Mouse (Mus musculus) hindbrain, embryonic 16.5 days (tissue): ENCODE data around the gene Stau1. TPM values are rescaled to one million over a fixed set of nuclear protein-coding genes. Genes with fewer than 3 reads are reported as not detected.

Experiments
- ATAC-seq: fragments of 200-750 bp; cut with Nextera tagmentation; 2 replicates; pipeline ENCODE4 v1.8.0; 2017; ENCODE audit warnings: moderate TSS enrichment, moderate library complexity
- H3K27ac ChIP-seq: fragments of 300-500 bp; sonication (generic); 2 replicates; pipeline ENCODE4 v1.5.1; 2014; ENCODE audit warnings: low read depth, mild to moderate bottlenecking, control low read depth, low read length, moderate library complexity
- H3K27me3 ChIP-seq: fragments of 300-500 bp; sonication (generic); replicated peaks from 2 replicates; pipeline ENCODE4 v1.6.1; 2014; ENCODE audit warnings: low read length; ENCODE audit not compliant: control insufficient read depth, insufficient read depth
- H3K36me3 ChIP-seq: fragments of 300-500 bp; sonication (generic); 2 replicates; pipeline ENCODE4 v1.6.1; 2014; ENCODE audit warnings: mild to moderate bottlenecking, low read length, moderate library complexity, mixed read lengths; ENCODE audit not compliant: control insufficient read depth, insufficient read depth
- H3K4me1 ChIP-seq: fragments of 300-500 bp; sonication (generic); 2 replicates; pipeline ENCODE4 v1.6.1; 2014; ENCODE audit warnings: low read depth, low read length; ENCODE audit not compliant: control insufficient read depth, insufficient read depth
- H3K4me2 ChIP-seq: fragments of 300-500 bp; sonication (generic); 2 replicates; pipeline ENCODE4 v1.6.1; 2014; ENCODE audit warnings: mild to moderate bottlenecking, low read length, control low read depth, moderate library complexity
- H3K4me3 ChIP-seq: fragments of 300-500 bp; sonication (generic); 2 replicates; pipeline ENCODE4 v1.5.1; 2014; ENCODE audit warnings: mild to moderate bottlenecking, low read length, control low read depth, moderate library complexity
- H3K9ac ChIP-seq: fragments of 300-500 bp; sonication (generic); 2 replicates; pipeline ENCODE4 v1.6.1; 2014; ENCODE audit warnings: low read depth, mild to moderate bottlenecking, control low read depth, low read length, moderate library complexity
- H3K9me3 ChIP-seq: fragments of 300-500 bp; sonication (generic); 2 replicates; pipeline ENCODE4 v1.6.1; 2014; ENCODE audit warnings: mild to moderate bottlenecking, low read length, moderate library complexity; ENCODE audit not compliant: control insufficient read depth
- WGBS: fragments of 180-500 bp; shearing (Covaris S2); extraction: QIAGEN DNeasy Blood & Tissue Kit; methylation state at CpG from one replicate; pipeline ENCODE4 v1.1.7; 2014; 5-methylcytosine and 5-hydroxymethylcytosine counted together
- polyA plus RNA-seq: library from polyadenylated mRNA; unstranded; fragments of >200 nt; fragmentation: Nextera tagmentation; extraction: Ambion mirVana; gene quantifications from 2 replicates; pipeline ENCODE4 v1.2.1, GENCODE M21; 2015

Gene Stau1
- polyA plus RNA-seq: 104 and 113 TPM in 2 replicates

GRCm38 (mm10) chr2:166995796-166996532 is at the start of gene Stau1:
Gene Stau1, minus strand, starts transcription at chr2:166996299.
- Histone ChIP-seq H3K27ac (peak within 1 kb of the TSS; percentile 97), H3K9ac (peak within 1 kb of the TSS; percentile 96), H3K4me3 (peak within 1 kb of the TSS; percentile 93), H3K4me2 (peak within 1 kb of the TSS; percentile 58), H3K9me3 (no peaks in the 10 kb centered on the region), H3K4me1 (peaks cover 20% of the 10 kb centered on the region), H3K36me3 (no peaks in the 10 kb centered on the region), H3K27me3 (no peaks in the 10 kb centered on the region)
- peak; percentile 99 for ATAC-seq
- WGBS: under 1% methylated on average over 65 of the region's 88 CpGs

- 94% methylated on average over 12 of the region's 12 CpGs for WGBS
- Histone ChIP-seq H3K36me3 (peaks cover 75% of the 10 kb centered on the region), H3K4me3 (no peak overlapping the region), H3K27me3 (no peaks in the 10 kb centered on the region), H3K4me1 (no peaks in the 10 kb centered on the region), H3K9me3 (no peaks in the 10 kb centered on the region), H3K9ac (no peak overlapping the region), H3K27ac (no peak overlapping the region), H3K4me2 (no peak overlapping the region)
- ATAC-seq: no peak
These were observed 47.5 kb upstream of the Stau1 start for GRCm38 (mm10) chr2:167043400-167044121.

GRCm38 (mm10) chr2:167039386-167039785 is 43.3 kb upstream of the Stau1 start:
- Histone ChIP-seq H3K4me3 (no peak overlapping the region), H3K9me3 (no peaks in the 10 kb centered on the region), H3K36me3 (peaks cover 78% of the 10 kb centered on the region), H3K4me2 (no peak overlapping the region), H3K27me3 (no peaks in the 10 kb centered on the region), H3K9ac (no peak overlapping the region), H3K27ac (no peak overlapping the region), H3K4me1 (no peaks in the 10 kb centered on the region)
- ATAC-seq: no peak
- 77% methylated on average over 8 of the region's 8 CpGs for WGBS

GRCm38 (mm10) chr2:167038716-167039115 is 42.6 kb upstream of the Stau1 start:
- Histone ChIP-seq H3K4me1 (no peaks in the 10 kb centered on the region), H3K4me3 (no peak overlapping the region), H3K4me2 (no peak overlapping the region), H3K27ac (no peak overlapping the region), H3K36me3 (peaks cover 83% of the 10 kb centered on the region), H3K27me3 (no peaks in the 10 kb centered on the region), H3K9ac (no peak overlapping the region), H3K9me3 (no peaks in the 10 kb centered on the region)
- WGBS: 90% methylated on average over 7 of the region's 7 CpGs
- ATAC-seq: no peak

DNA sequence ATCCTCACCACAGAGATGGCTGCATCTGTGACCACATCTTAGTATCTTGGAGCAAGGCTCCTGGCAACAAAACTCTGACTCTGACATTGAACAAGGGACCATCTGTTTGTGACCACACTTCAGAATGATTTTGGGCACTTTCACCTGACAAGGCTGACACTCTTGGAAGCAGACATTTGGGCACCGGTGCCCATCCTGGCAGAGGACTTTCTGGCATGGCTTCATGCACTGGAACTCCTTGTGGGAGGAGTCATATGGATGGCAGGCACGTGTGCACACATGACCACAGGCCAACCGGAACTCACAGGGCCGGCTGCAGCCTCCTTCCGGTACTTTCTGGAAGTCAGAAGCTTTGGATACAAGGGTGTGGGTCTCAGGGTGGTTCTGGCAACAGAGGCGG is 42.2 kb upstream of the Stau1 start:
- no peaks in the 10 kb centered on the region for H3K4me1 ChIP-seq
- H3K9ac ChIP-seq: no peak overlapping the region
- H3K27me3 ChIP-seq: no peaks in the 10 kb centered on the region
- no peak overlapping the region for H3K4me3 ChIP-seq
- no peak overlapping the region for H3K4me2 ChIP-seq
- H3K9me3 ChIP-seq: no peaks in the 10 kb centered on the region
- ATAC-seq: no peak
- H3K36me3 ChIP-seq: peaks cover 83% of the 10 kb centered on the region
- H3K27ac ChIP-seq: no peak overlapping the region
- 96% methylated on average over 6 of the region's 6 CpGs for WGBS

- WGBS: 89% methylated on average over 12 of the region's 12 CpGs
- Histone ChIP-seq H3K4me1 (no peaks in the 10 kb centered on the region), H3K27ac (no peak overlapping the region), H3K9ac (no peak overlapping the region), H3K27me3 (no peaks in the 10 kb centered on the region), H3K4me3 (no peak overlapping the region), H3K36me3 (peaks cover 79% of the 10 kb centered on the region), H3K4me2 (no peak overlapping the region), H3K9me3 (no peaks in the 10 kb centered on the region)
- ATAC-seq: no peak
These were observed 41.6 kb upstream of the Stau1 start for GRCm38 (mm10) chr2:167037710-167038109.

DNA sequence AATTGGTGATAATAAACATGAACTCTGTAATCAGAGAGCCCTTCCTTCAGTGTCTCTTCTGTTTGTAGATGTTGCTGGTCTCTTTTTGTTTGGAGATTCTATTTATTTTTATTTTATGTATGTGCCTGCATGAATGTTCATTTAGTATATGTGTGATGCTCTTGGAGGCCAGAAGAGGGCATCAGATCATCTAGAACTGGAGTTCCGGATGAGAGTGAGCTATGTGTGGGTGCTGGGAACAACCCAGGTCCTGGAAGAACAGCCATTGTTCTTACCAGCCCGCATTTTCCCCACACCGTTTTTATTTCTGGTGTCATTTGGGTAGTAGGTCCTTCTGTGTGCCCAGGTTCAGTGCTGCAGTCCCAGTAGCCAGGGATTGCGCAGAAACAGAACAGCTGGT is 34.4 kb upstream of the Stau1 start:
- Histone ChIP-seq H3K27me3 (no peaks in the 10 kb centered on the region), H3K27ac (no peak overlapping the region), H3K4me2 (no peak overlapping the region), H3K9me3 (no peaks in the 10 kb centered on the region), H3K4me3 (no peak overlapping the region), H3K4me1 (no peaks in the 10 kb centered on the region), H3K36me3 (peaks cover 69% of the 10 kb centered on the region), H3K9ac (no peak overlapping the region)
- 91% methylated on average over 4 of the region's 4 CpGs for WGBS
- no peak for ATAC-seq

DNA sequence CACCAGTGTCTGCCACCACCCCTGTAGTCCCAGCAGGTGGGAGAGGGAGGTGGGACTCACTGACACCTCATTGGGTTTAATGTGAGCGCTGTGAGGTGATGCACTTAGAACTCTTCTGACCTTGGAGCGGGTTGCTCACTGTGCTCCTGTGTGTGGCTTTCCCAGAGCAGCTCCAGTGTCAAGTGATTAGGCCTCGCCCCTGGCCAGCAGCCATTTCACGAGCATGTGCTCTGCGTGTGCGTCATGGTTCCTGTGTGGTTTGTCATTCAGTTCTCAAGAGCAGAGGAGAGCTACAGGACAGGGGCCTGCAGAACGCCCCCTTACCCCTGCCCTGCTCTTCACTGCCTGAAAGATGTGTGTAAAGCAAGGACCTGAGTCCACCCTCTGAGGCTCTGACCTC is 32.5 kb upstream of the Stau1 start:
- 95% methylated on average over 7 of the region's 7 CpGs for WGBS
- Histone ChIP-seq H3K4me3 (no peak overlapping the region), H3K9me3 (no peaks in the 10 kb centered on the region), H3K9ac (no peak overlapping the region), H3K27me3 (no peaks in the 10 kb centered on the region), H3K36me3 (peaks cover 66% of the 10 kb centered on the region), H3K4me2 (no peak overlapping the region), H3K4me1 (no peaks in the 10 kb centered on the region), H3K27ac (no peak overlapping the region)
- no peak for ATAC-seq

- peaks cover 47% of the 10 kb centered on the region for H3K36me3 ChIP-seq
- no peak for ATAC-seq
These were observed 23.3 kb upstream of the Stau1 start for GRCm38 (mm10) chr2:167019396-167019795.

More at GRCm38 (mm10) chr2:167019396-167019795, 23.3 kb upstream of the Stau1 start:
- Histone ChIP-seq H3K27ac (no peak overlapping the region), H3K9me3 (no peaks in the 10 kb centered on the region), H3K9ac (no peak overlapping the region), H3K4me1 (peaks cover 12% of the 10 kb centered on the region), H3K4me3 (no peak overlapping the region), H3K27me3 (no peaks in the 10 kb centered on the region), H3K4me2 (no peak overlapping the region)
- WGBS: 95% methylated on average over 10 of the region's 10 CpGs
